Mouse (Mus musculus) intestine, embryonic 14.5 days (tissue): Measurements from ENCODE around the gene Usf1. TPM values are rescaled to one million over a fixed set of nuclear protein-coding genes. Genes with fewer than 3 reads are reported as not detected.

Source experiments
- ATAC-seq: fragments of 200-750 bp; cut with Nextera tagmentation; replicated peaks from 2 replicates; pipeline ENCODE4 v1.8.0; 2017; ENCODE audit warnings: low read depth, moderate number of reproducible peaks, moderate TSS enrichment, moderate library complexity; ENCODE audit not compliant: low FRiP score, low TSS enrichment
- DNase-seq: peaks from one replicate; pipeline ENCODE4 v3.0.0-alpha.2; 2018; ENCODE audit warnings: low spot score
- H3K27ac ChIP-seq: fragments of 300-500 bp; sonication (generic); 2 replicates; pipeline ENCODE4 v1.5.1; 2014; ENCODE audit warnings: low read depth, mild to moderate bottlenecking, control low read depth
- H3K27me3 ChIP-seq: fragments of 300-500 bp; sonication (generic); replicated peaks from 2 replicates; pipeline ENCODE4 v1.6.1; 2014; ENCODE audit warnings: low read length, control low read depth; ENCODE audit not compliant: control insufficient read depth, insufficient read depth
- H3K36me3 ChIP-seq: fragments of 300-500 bp; sonication (generic); 2 replicates; pipeline ENCODE4 v1.6.1; 2014; ENCODE audit warnings: low read length, control low read depth; ENCODE audit not compliant: control insufficient read depth, insufficient read depth
- H3K4me1 ChIP-seq: fragments of 300-500 bp; sonication (generic); replicated peaks from 2 replicates; pipeline ENCODE4 v1.6.1; 2014; ENCODE audit warnings: low read length, control low read depth, mixed read lengths; ENCODE audit not compliant: control insufficient read depth, insufficient read depth
- H3K4me2 ChIP-seq: fragments of 300-500 bp; sonication (generic); 2 replicates; pipeline ENCODE4 v1.6.1; 2014; ENCODE audit warnings: low read length
- H3K4me3 ChIP-seq: fragments of 300-500 bp; sonication (generic); 2 replicates; pipeline ENCODE4 v1.5.1; 2014; ENCODE audit warnings: low read depth, low read length, control low read depth, mixed read lengths
- H3K9ac ChIP-seq: fragments of 300-500 bp; sonication (generic); 2 replicates; pipeline ENCODE4 v1.6.1; 2014; ENCODE audit warnings: mild to moderate bottlenecking, low read length
- H3K9me3 ChIP-seq: fragments of 300-500 bp; sonication (generic); 2 replicates; pipeline ENCODE4 v1.6.1; 2016; ENCODE audit warnings: low read length, control low read depth; ENCODE audit not compliant: control insufficient read depth
- WGBS: fragments of 180-500 bp; shearing (Covaris S2); extraction: QIAGEN DNeasy Blood & Tissue Kit; methylation state at CpG from one replicate; pipeline ENCODE4 v1.1.7; 2014; 5-methylcytosine and 5-hydroxymethylcytosine counted together
- polyA plus RNA-seq: library from polyadenylated mRNA; unstranded; fragments of >200 nt; fragmentation: Nextera tagmentation; extraction: Ambion mirVana; gene quantifications from 2 replicates; pipeline ENCODE4 v1.2.1, GENCODE M21; 2014

The Usf1 gene
- polyA plus RNA-seq, 1 experiment from 2014 or later, result 73.7 TPM

DNA sequence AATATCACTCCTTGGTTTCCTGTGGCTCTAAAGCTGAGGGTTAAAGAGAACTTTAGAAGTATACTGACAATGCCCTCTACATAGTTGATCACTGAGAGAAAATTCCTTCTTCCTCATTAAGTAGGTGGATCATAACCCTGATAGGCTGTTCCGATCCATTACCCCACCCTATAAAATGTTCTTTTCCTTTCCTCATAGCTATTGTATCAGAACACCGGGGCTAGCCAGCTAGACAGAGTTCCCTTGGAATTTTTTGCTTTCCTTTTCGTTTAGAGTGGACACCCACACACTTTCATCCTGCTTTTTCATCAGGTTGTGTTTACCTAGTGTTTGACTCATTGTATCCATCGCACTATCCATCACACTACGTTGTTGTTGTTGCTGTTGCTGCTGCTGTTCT is 13.5 kb downstream of the Usf1 start:
- Histone ChIP-seq H3K9ac (no peak overlapping the region), H3K27me3 (no peaks in the 10 kb centered on the region), H3K27ac (no peak overlapping the region), H3K36me3 (peaks cover 15% of the 10 kb centered on the region), H3K4me3 (no peak overlapping the region), H3K4me1 (0 out of 2 replicates have a peak, but pooled peaks cover 6% of the 10 kb centered on the region), H3K9me3 (no peaks in the 10 kb centered on the region), H3K4me2 (no peak overlapping the region)
- 47% methylated on average over 5 of the region's 5 CpGs for WGBS
- ATAC-seq, result no peak
- no peak for DNase-seq

DNA sequence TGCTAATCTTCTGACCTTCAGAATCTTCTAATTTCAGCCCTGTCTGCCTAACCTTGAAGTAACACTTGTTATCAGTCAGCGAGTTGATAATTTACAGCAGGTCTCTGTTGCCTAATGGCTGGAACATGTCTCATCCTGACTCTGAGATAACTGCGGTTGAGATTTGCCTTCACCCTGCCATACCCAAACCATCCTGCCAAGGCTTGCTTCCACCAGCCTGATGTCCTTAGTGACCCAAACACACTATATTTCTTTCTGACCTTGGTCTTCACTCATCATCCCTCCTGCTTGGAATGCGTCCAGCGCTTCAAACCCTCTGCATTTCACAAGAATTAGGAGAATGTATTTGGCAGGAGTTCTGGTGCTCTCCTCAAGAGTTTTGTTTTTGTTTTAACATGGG is 14.0 kb downstream of the Usf1 start:
- Histone ChIP-seq H3K27me3 (no peaks in the 10 kb centered on the region), H3K4me3 (no peak overlapping the region), H3K27ac (no peak overlapping the region), H3K4me2 (no peak overlapping the region), H3K36me3 (peaks cover 10% of the 10 kb centered on the region), H3K9ac (no peak overlapping the region), H3K4me1 (0 out of 2 replicates have a peak, but pooled peaks cover 6% of the 10 kb centered on the region), H3K9me3 (no peaks in the 10 kb centered on the region)
- 24% methylated on average over 4 of the region's 4 CpGs for WGBS
- no peak for ATAC-seq
- DNase-seq, result peak; percentile 58

DNA sequence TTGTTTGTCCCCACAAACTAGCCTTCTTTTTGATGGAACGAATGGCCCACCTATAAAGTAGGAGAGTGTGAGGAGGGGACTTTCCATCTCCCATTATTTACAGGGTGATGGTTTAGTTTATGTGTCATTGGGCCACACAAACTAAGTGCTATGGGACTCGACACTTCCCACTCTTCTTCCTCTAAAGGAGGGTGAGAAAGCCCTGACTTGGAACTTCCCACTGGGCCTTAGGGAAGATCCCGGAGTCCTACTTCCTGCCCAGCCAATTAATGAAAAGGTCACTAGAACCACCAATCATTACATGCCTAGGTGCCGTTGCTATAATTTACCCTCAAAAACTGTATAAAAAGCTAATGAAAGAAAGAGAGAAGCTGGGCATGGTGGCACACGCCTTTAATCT is 21.0 kb downstream of the Usf1 start:
- no peak overlapping the region for H3K4me3 ChIP-seq
- no peaks in the 10 kb centered on the region for H3K36me3 ChIP-seq
- WGBS, result 77% methylated on average over 5 of the region's 5 CpGs
- H3K27ac ChIP-seq, result no peak overlapping the region
- no peaks in the 10 kb centered on the region; the same call in 1 of the 2 replicates for H3K4me1 ChIP-seq
- H3K4me2 ChIP-seq, result no peak overlapping the region
- H3K9me3 ChIP-seq, result no peaks in the 10 kb centered on the region
- no peak overlapping the region for H3K9ac ChIP-seq
- no peaks in the 10 kb centered on the region for H3K27me3 ChIP-seq
- DNase-seq (no peak), ATAC-seq (no peak)

DNA sequence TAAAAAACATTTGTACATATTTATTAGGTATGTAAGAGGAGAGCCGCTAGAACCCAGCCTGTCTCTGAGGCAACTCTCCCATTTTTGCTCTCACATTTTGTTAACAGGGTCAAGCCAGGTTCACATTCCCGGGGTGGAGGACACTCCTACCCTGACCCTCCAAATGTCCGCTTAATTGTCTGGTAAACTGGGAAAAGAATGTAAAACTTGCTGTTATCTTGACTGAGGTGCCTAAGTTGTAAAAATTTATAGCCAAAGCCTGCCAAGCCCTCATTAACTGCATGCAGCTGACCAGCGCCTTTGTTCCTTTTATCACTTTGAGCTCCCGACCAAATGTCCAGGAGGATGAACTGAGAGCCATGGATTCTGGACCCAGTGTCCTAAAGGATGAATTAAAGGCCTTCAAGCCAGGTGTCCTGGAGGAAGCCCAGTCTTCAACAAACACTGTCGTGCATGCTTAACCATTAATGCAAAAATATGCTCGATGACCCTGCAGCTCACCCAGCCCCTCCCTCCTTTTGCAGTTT is 24.2 kb downstream of the Usf1 start:
- no peak overlapping the region for H3K4me2 ChIP-seq
- ATAC-seq, result 0 out of 2 replicates have a peak, but pooled peaks have one; percentile 5

DNA sequence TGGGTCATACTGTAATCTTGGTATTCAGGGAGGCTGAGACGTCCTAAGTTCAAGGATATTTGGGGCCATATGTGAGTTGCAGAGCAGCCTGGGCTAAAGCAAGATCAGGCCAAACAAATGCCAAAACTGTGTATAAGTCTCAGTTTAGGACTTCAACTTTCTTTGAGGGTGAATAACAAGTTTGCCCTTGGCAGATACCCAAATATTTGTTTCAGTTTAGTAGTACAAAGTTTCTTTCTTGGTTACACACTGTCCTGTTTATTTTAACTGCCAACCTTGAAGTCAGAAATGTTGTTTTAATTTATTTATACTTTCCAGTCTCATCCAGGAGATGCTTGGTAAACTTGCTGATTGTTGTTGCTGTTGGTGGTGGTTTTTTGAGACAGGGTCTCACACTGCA is 24.9 kb downstream of the Usf1 start:
- 34% methylated on average over 1 of the region's 1 CpGs for WGBS
- DNase-seq (no peak), ATAC-seq (no peak)
- Histone ChIP-seq H3K9ac (no peak overlapping the region), H3K9me3 (no peaks in the 10 kb centered on the region), H3K27ac (no peak overlapping the region), H3K27me3 (no peaks in the 10 kb centered on the region; the same call in 1 of the 2 replicates), H3K36me3 (no peaks in the 10 kb centered on the region), H3K4me3 (no peak overlapping the region), H3K4me1 (peaks cover 17% of the 10 kb centered on the region), H3K4me2 (no peak overlapping the region)

More for the DNA sequence above, 24.2 kb downstream of the Usf1 start:
- H3K4me1 ChIP-seq, result peaks cover 12% of the 10 kb centered on the region
- H3K27ac ChIP-seq, result no peak overlapping the region
- no peaks in the 10 kb centered on the region for H3K9me3 ChIP-seq
- no peaks in the 10 kb centered on the region; the same call in 1 of the 2 replicates for H3K27me3 ChIP-seq
- no peak overlapping the region for H3K4me3 ChIP-seq
- H3K36me3 ChIP-seq, result no peaks in the 10 kb centered on the region
- no peak overlapping the region for H3K9ac ChIP-seq
- DNase-seq, result peak; percentile 59
- 16% methylated on average over 7 of the region's 7 CpGs for WGBS

DNA sequence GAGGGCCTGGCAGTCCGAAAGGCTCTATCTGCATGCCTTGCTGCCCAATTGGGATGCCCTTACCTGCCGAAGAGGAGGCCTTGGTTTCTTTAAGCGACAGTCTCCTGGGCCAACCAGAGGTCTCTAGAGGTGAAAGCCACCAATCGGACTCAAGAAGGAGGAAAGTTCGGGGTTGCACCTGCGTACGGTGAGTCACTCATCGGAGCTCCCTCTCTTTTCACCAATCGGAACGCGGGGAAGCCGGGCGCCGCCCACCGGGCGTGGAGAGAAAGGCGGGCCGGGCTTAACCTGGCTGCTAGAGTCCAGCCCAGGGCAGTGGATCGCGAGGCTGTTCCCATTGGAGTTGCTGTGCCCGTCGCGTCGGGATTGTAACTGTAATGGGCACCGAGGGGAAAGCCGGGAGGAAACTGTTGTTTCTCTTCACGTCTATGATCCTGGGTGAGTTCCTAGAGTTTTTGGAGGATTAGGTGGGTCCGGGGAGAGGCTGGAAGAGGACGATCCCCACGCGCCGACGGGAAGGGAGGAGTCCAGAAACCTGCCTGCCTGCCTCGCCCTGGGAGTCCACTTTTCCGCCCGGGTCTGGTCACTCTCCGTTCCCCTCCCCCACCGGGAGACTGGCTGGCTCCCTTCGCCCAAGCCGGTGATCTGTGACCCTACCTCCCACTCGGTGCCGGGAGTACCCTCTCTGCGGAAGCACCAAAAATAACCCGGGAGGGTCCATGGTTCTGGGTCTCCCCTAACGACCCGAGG is 26.3 kb downstream of the Usf1 start, which contains the start of gene F11r:
Gene F11r, plus strand, starts transcription at position 272 of the 750 bp plus-strand sequence.
- H3K4me3 ChIP-seq, result peak within 1 kb of the TSS; percentile 57
- WGBS, result under 1% methylated on average over 45 of the region's 46 CpGs
- peaks cover 20% of the 10 kb centered on the region for H3K4me1 ChIP-seq
- no peaks in the 10 kb centered on the region for H3K9me3 ChIP-seq
- H3K27ac ChIP-seq, result peak within 1 kb of the TSS; percentile 17; the same call in 1 of the 2 replicates
- peak within 1 kb of the TSS; percentile 53 for H3K9ac ChIP-seq
- DNase-seq (peak; percentile 87), ATAC-seq (peak; percentile 90)
- H3K4me2 ChIP-seq, result peak within 1 kb of the TSS; percentile 60
- H3K27me3 ChIP-seq, result no peaks in the 10 kb centered on the region; the same call in 1 of the 2 replicates
- no peaks in the 10 kb centered on the region for H3K36me3 ChIP-seq

DNA sequence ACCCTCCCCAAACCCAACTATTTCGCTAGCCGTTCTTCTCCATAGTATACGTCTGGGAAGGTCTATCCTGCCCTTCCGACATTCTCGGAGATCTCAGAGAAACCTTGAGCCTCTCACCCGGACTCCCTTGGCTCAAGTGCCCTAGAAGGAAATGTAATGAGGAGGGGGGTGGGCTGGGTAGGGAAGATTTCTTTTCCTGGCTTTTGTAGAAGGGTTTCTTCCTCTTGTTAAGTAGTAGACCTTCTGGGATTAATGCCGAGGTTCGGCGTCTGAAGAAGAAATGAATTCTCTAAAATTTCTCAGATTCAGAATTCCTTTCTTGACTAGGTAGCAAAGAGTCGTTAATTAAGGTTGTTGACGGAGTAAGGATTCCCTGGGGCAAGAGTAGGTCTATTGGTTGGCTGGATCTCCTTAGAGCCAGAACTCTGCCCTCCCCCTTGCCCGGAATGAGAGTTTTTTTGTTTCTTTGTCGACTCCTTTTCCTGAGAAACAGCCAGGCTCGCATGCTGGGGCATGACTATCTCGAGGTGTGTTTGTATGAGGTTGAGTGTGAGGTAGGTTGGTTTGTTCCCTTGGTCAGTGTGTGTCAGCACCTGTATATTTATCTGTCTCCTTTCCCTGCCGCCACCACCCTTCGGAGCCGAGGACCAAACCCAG is 27.0 kb downstream of the Usf1 start:
- H3K27me3 ChIP-seq, result no peaks in the 10 kb centered on the region; the same call in 1 of the 2 replicates
- H3K4me1 ChIP-seq, result peaks cover 20% of the 10 kb centered on the region
- peak overlapping the region; percentile 17; the same call in 1 of the 2 replicates for H3K27ac ChIP-seq
- WGBS, result 4% methylated on average over 18 of the region's 18 CpGs
- H3K36me3 ChIP-seq, result no peaks in the 10 kb centered on the region
- peak overlapping the region; percentile 60 for H3K4me2 ChIP-seq
- H3K9me3 ChIP-seq, result no peaks in the 10 kb centered on the region
- ATAC-seq (no peak), DNase-seq (no peak)
- H3K4me3 ChIP-seq, result peak overlapping the region; percentile 57
- peak overlapping the region; percentile 53 for H3K9ac ChIP-seq

DNA sequence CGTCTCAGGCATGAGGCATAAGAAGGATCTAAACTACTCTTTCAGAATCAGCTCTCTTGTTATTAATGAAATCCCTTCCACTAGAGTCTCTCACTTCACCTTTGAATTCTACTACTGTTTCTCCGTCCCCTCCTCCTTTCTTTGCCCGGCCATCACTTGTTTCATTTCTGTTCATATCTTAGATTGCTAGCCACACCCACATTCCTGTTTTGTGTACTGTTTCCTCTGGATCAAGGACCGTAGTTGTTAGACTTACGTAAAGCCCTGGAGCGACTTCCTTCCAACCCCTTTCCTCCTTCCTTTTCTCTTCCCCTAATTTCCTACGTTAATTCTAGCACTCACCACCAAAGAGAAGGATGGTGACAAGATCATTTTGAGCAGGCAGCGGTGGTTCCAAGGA is 28.0 kb downstream of the Usf1 start:
- H3K9ac ChIP-seq, result 0 out of 2 replicates have a peak overlapping the region, but pooled peaks have one; percentile 53
- peak overlapping the region; percentile 57 for H3K4me3 ChIP-seq
- H3K36me3 ChIP-seq, result no peaks in the 10 kb centered on the region
- 26% methylated on average over 8 of the region's 8 CpGs for WGBS
- no peak for DNase-seq
- H3K9me3 ChIP-seq, result peaks cover 6% of the 10 kb centered on the region; the same call in 1 of the 2 replicates
- peak overlapping the region; percentile 8; the same call in 1 of the 2 replicates for H3K27ac ChIP-seq
- no peaks in the 10 kb centered on the region; the same call in 1 of the 2 replicates for H3K27me3 ChIP-seq
- peak overlapping the region; percentile 60 for H3K4me2 ChIP-seq
- peaks cover 20% of the 10 kb centered on the region for H3K4me1 ChIP-seq
- no peak for ATAC-seq
